Mouse (Mus musculus): ENCODE measurements around the gene 9330182O14Rik.

9330182O14Rik gene

DNA sequence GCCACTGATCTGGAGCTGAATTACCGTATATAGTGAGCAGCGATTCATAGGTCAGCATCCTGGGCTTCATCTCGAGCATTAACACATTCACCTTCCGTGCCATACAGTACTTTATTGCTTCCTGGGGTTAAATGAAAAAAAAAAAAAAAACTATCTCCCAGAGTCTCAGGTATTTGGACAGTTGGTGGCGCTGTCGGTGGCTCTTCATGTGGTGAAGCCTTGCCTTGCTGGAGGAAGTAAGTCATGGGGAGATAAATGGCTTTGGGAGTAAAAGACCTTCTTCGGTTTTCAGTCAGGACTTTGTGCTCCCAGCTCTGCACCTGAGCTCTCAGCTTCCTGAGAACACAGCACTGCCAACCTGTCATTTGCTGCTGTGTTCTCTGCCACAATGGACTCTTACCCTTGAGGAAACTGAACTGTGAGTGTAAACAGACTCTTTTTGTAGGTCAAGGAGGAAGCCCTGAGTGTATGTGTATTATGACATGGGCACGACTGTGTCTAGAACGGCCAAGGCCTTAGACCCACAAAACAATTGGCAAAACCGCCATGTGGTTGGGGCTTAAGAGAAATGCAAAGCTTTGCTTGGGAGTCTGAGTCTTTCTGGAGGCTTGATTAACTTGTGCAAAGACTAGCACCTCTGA, at the start of gene 9330182O14Rik:
9330182O14Rik (plus strand) TSS at position 214 of the 641 bp plus-strand sequence.
- no peak for DNase-seq (ENCODE audit: low read depth, low spot score)

DNA sequence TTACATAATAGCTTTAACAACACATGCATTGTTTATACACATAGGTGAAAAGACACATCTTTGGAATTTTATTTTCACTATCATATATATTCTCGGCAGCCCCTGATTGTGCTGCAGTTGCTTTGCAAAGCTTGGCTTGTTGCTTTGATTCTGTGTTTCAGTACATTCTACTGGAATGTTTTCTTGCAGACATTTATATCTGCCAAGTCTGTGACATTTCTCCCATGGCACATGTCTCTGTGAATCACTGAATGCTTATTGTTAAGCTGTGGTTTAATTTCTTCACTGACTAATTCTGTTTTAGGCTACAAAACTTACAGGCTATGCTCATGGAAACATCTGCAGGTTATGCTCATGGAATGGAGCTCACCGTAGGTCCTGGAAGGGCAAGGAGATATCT, 30.9 kb upstream of the 9330182O14Rik start:
- DNase-seq (ENCODE audit: low read depth, low spot score): no peak

DNA sequence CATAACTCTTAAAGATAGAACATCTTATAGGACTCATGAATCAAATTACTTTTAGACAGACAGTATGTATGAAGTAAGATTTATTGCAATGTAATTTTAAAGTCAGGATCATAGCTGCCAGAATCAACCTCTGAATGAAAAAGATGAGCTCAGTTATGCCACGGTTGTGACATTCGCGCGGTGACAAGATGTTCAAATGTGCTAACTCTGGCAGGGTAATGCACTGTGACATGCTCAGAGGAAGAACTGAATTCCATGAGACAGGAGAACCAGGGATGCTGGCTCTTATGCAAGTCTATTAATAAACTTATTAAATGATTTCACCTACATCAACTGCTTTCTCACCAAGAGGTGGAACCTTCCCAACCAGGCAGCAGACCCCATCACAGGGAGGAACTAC, 28.5 kb upstream of the 9330182O14Rik start:
- DNase-seq (ENCODE audit: low read depth, low spot score): no peak

DNA sequence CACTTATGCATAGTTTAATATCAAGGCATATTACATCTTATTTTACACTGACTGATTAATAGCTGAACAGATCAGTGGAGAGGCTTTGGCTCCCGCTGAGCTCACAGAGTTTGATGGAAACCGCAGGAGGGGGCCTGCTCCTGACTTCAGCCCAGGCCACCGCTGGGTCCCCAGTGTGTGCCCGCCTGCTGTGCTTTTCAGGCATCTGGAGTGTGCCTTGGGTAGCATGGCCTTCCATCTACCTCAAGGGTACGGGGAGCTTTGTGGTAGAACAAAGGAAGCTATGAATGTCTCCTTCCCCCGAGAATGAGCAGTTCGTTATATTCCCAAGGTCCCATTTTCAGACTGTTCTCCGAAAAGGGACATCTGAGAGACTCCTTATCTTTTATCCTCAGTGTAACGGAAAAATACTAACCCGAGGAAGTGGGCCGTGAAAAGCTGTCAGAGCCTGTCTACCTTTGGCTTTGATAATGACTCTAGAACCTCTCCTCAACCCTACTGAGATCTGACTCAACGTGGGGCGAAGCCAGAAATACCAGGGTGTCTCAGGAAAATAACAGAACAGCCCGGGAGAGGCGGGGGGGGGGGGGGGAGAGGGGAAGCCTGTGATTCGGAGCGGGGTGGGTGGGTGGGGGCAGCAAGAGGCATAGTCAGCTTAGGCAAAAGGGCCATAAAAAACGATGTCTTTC, 20.1 kb upstream of the 9330182O14Rik start:
- DNase-seq (ENCODE audit: low read depth, low spot score): no peak

DNA sequence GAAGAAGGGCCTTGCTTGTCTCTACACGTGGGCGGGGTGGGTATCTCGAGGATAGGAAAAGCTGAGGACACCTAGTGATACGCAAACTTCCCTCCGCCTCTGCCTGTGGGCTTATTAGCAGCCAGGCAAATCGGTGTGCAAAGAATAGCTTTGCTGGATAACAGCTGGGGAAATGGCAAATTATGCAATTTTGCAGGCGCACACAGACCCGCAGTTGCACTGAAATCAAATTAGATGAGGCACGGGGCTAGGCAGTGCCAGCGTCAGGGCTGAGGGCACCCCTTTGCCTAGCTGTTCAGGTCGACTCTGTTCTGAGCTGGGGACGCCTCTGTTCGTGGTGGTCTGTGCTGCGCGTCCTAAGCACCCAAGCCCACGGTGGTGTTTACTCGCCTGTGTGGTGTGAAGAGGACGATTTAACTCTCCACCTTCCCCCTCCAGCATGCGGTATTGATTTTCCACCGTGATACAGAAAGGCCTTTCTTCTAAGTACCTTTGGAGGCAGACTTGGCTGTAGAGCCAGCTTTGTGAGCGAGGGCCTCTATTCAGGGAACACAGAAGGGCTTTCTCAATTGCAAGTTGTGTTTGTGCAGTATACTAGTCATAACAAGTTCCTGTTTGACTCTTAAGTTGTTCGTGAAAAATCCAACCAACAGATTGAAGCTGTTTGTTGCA, 19.4 kb upstream of the 9330182O14Rik start:
- DNase-seq (ENCODE audit: low read depth, low spot score): no peak

DNA sequence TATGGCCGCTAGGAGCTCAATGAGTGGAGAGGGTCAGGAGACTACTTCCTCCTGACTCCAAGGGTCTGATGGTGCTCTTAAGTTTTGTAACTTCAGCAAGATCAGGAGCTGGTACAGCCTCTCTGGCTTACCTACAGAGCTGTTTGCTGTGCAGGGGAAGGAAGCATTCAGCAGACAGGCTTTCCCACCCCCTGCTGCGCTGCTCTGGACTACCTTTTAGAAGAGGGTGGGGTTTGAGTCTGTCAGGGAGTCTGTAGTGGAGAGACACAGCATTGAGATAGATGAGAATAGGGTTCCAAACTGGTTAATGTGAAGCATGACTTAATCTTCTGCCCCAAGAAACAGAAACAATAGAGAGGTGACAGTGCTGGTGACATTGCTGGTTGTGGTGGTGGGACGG, 17.8 kb upstream of the 9330182O14Rik start:
- no peak for DNase-seq (ENCODE audit: low read depth, low spot score)

DNA sequence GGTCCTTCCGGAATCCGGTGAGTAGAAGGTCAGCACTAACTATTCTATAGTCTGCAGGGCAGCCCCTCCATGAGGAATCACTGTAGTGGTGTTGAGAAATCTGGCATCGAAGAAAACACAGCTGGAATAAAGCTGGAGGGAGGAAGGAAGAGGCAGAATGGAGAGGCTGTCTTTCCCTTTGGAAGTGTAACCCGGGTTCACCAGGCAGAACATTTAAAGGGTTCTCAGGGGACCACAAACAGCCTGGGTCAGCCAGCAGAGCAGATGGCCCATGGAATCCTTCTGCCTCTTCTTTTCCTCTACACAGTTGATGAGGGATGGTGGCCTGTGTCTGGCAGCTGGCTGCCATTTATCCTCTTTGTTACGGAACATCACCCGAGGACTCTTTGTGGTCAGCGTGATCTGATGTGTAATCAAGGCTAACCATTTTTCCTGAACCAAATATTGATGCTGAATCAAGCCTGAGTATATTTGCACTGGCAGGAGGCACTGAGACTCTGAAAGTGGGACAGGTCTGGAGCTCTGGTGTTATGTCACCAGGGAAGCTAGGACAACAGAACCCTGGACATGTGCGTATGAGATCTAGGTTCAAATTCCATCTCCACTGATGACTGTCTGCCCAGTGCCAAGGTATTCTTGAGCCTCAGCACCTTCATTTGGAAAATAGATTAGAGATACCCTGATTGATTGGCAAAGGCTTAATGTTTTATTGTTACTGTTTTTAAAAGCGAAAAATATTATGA, 9.8 kb upstream of the 9330182O14Rik start:
- no peak for DNase-seq (ENCODE audit: low read depth, low spot score)

DNA sequence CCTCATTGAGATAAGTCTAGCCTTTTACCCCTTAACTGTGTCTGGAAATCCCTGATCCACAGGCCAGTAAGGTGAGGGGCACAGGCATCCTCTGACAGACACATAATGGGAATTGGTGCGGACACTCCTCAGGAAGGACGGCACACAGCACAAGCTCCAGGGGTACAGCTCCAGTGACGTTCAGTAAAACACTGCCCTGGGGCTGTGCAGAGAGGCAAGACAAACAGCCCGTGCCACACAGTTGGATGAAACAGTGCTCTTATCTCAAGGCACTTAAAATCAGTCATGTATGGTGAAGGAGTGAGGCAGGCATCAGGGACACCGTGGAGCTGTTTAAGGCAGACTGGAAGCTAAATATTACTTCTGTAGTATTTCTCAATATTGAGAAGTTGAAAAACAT, 4.7 kb upstream of the 9330182O14Rik start:
- DNase-seq (ENCODE audit: low read depth, low spot score): no peak

DNA sequence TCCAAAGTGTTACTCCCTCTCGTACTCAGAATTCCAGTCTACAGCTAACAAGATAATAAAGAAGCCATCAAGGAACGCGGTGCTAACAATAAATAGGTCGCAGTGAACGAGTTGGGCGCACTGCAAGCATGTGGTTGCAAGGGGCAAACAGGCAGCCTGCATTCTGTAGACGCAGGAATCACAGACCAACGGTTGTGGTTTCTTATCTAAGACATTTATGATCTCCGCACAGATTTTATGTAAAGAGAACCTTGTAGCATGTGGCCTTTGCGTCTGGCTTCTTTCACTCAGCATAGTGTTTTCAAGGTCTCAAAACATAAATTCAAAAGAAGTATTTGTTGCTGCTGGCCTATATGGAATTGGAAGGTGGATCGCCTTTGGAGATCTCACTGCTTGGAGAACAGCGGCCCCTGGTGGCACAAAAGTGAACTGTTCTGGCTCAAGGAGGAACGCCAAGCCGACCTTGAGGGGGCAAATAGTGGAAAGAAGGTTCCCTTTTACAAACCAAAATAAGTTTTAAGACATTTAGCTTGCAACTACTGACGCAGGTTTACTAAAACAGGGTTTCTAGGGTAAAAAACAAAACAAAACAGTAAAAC, 3.2 kb upstream of the 9330182O14Rik start:
- peak; percentile 73 for DNase-seq (ENCODE audit: low read depth, low spot score)

DNA sequence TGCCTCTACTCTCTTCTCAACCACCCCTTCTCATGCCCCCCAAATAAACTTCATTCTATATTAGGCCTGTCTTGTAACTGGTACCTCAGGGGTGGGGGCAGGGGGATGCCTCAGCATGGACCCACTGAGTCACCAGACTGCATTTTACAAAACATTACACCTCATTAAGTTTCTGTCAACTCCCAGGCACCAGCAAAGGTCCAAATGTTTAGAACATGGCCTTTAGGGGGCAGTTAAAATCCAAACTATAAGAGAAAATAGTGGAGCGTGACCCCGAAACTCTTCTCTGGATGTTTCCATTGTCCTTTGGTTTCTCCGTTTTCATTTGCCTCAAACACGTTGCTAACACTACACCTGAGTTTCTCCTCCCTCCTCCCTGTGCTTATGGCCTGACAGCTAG, 1.8 kb upstream of the 9330182O14Rik start:
- no peak for DNase-seq (ENCODE audit: low read depth, low spot score)

DNA sequence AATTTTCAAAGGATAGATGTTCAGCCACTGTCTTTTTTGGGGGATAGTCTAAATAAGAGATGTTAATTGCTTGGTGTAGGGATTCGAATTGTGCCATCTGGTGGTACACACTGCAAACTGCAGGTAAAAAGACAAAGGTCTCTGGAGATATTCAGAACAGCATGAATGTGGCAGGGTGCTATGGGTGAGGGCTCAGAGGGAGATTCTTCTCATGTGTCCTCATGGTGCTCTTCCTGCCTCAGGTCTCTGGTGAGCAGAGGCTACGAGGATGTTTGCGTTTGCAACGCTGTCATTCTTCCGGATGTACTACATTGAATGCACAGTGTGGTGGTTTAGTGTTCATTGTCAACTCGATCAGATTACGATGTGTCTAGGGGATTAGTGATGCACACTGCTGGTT, 10.1 kb downstream of the 9330182O14Rik start:
- DNase-seq (ENCODE audit: low read depth, low spot score): peak; percentile 57

DNA sequence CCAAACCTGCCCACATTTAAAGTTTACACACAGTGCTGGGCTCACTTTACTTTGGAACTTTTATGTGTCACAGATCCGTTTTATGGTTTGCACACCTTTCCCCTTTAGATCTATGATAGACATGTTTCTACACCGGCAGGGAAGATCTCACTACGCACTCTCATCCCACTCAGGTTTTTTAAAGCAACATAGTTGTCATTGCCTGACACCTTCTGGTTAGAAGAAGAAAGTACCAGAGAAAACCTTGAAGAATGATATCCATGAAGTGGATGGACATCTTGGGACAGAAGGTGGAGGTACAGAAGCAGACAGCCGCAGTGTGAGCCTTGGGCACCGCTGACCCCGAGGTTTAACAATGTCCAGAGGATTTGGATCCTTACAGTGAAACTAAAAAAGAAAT, 23.5 kb downstream of the 9330182O14Rik start:
- DNase-seq (ENCODE audit: low read depth, low spot score): no peak

DNA sequence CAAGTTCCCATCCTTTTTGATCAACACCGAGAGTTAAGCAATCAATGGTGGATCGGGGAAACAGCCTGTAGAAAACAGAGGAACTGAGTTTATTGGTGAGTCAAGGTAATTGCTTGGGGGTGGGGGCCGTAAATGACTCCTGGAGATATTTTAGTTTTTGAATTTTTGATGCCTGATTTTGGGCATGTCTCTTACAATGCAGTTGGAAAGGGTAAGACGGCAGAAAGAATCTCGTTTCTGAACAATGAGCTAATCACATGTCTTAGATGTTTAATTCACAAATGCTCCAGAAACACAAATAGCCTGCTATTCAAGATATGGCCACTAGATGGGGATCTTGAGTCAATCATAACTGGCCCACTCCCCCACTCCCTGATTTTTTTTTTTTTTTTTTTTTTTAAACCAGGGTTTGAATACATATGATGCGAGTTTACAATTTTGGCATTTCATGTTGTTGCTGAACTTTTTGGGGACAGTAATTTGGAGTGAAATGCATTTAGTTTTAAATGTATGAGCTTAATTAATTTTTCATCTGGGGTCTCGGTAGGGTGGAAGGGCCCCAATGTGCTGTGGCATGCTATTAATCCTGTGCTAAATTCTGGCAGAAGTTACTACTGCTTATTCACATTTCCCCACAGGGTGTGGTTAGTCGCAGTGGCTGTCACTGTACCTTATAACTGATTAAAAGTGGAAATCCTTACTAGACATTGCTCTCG, 32.6 kb downstream of the 9330182O14Rik start:
- peak; percentile 85 for DNase-seq (ENCODE audit: low read depth, low spot score)

DNA sequence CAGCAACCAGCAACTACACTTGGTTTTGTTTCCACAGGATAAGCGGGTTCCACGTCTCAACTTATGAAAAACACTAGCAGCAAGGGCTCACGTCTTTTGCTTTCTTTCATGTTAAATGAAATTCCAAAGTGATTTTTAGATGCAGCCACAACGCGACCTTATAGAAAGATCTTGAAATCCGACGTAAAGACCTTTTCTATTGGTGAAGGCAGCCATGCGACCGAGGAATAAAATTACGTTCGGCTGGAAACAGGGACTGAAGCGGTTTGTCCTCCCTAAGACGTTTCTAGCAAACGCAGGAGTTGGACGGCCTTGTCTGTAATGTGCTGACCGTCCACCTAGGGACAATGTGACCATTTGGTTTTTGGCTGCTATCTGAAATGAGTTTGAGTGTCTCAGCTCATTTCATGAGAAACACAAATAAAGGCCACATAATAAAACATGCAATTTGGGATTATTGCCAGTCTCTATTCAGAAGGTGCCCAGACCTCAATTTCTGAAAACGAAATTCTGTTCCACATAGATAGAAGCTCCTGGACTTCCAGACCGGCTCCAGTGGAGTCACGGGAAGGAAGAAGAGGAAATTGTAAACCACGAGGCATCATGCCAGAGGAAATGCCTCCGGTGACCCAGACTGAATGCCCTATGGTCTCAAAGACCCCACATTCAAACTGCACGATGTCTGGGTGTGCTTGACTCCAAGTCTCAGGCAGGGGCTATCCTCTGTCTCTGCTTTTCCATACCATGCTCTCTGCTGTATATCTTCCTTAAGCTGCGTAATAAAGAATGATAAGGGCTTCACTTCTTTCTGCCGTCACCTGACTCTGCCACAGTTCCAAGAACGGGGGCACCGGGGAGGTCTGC, 33.3 kb downstream of the 9330182O14Rik start:
- DNase-seq (ENCODE audit: low read depth, low spot score): no peak

DNA sequence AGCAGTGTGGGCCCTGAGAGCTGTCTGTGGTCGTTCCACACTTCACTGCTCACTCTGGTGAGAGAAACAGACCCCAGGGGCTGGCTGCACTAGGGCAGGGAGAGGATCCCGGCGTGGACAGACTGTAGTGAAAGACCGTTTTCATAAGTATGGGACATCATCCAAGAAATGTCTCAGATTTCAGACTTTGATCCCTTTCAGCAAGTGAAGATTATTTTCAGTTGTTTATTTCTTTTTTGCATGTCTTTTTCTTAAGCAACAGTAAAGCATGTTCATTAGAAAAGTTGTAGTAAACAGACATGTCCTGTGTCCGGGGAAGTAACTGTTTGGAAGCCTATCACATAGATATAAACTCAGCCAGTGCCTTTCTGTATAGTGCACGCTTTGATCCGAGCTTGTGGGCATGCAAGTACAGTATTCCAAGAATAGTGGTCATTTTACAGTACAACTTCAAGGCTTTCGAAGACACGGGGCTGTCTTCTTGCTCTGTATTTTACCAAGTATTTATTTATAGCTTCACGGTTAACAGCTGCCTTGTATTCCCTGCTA, 34.0 kb downstream of the 9330182O14Rik start:
- peak; percentile 8 for DNase-seq (ENCODE audit: low read depth, low spot score)

DNA sequence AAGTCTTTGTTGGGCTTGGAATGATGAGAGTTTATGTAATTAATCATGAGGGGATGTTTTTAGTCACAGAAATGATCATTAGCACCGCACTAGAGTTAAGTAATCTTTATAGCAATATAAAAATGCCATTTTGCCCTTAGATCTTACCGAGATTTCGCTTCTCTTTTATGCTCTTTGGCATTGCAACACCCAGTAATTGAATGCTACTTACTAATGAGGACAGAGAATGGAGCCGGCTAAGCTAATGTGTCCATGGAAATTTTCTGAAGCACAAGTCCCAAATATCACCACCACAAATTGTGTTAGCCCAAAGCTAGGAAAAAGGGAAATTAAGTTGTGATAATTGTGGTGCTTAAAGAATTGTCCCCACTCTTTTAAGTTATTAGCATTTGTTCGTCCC, 34.9 kb downstream of the 9330182O14Rik start:
- DNase-seq (ENCODE audit: low read depth, low spot score): no peak

DNA sequence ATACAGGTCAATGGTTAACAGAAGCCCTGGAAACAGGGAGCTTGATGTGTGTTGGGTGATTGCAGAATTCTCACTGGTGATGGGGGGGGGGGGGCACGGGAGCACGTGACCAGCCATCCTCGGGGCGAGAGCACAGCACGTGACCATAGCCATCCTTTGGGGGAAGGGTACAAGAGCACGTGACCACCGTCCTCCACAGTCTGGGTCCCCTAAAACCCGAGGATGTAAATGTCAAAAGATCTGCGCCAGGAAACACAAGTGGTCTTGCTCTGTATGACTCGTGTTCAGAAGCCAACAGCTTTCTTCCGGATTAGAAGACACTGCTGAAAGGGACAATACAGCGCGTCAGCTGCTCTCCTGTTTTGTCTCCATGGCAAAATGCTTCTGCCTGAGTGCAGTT, 35.5 kb downstream of the 9330182O14Rik start:
- DNase-seq (ENCODE audit: low read depth, low spot score): no peak

DNA sequence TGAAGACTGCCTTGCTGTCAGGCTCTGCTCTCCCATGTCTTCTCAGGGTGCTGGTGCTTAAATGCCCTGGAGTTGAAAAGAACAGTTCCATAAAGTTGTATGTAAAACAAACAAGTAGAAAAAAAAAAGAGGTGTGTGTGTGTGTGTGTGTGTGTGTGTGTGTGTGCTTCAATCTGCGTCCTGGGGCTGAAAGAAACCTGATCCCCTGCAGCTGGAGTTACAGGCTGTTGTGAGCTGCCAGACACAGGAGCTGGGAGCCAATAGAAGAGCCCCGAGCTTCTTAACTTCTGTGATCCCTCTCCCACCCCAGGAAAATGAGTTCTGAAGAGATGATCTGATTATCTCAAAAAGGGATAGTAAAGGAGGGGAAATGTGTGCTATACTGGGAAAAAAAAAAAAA, 45.3 kb downstream of the 9330182O14Rik start:
- DNase-seq (ENCODE audit: low read depth, low spot score): no peak

DNA sequence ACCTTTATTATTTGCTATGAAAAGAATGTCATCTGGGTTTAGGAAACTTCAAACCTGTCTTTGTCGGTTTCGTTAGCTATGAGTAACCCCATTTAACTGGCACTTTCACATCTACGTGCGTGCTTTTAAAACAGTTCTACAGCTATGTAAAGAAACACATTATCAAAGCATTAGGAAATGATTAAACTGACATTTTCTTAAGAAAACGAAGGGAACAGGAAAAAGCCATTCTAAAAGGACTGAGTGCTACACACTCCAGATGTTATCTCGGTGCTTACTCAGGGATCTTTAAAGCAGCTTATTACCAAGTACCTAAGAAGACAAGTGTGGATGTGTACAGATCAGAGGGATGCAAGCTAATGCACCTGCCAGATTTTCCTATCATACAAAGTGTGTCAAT, 52.9 kb downstream of the 9330182O14Rik start:
- no peak for DNase-seq (ENCODE audit: low read depth, low spot score)
